Mouse (Mus musculus): ENCODE results near the gene Ssu72.

GRCm38 (mm10) chr4:155773335-155774078, 68.9 kb downstream of the Ssu72 start:
- TF ChIP-seq POLR2A (IDR thresholded peaks at IDR 0.05; ENCODE audit: borderline replicate concordance, insufficient read depth, low read length) (no peak), CTCF (IDR thresholded peaks at IDR 0.05; ENCODE audit: borderline replicate concordance, insufficient read depth, low read depth, low read length) (no peak)
